Mouse (Mus musculus): ENCODE results near the gene Kmt5b. TPM values are rescaled to one million over a fixed set of nuclear protein-coding genes. Genes with fewer than 3 reads are reported as not detected.

The Kmt5b gene
- polyA plus RNA-seq, 1 experiment from 2014 or later: 12.5 TPM

GRCm38 (mm10) chr19:3743362-3743761 is 23.9 kb upstream of the Kmt5b start:
- no peak overlapping the region for H3K4me3 ChIP-seq
- WGBS (ENCODE audit: insufficient replicate concordance): 81% methylated on average over 7 of the region's 7 CpGs
- H3K9me3 ChIP-seq (replicated peaks): peaks cover 5% of the 10 kb centered on the region
- H3K27ac ChIP-seq: no peak overlapping the region
- no peaks in the 10 kb centered on the region for H3K36me3 ChIP-seq
- no peak for ATAC-seq
- no peak overlapping the region for H3K9ac ChIP-seq
- H3K4me1 ChIP-seq: peaks cover 7% of the 10 kb centered on the region
- no peak overlapping the region for H3K4me2 ChIP-seq
- no peaks in the 10 kb centered on the region for H3K27me3 ChIP-seq (replicated peaks)

GRCm38 (mm10) chr19:3743851-3744512 is 23.2 kb upstream of the Kmt5b start:
- H3K4me2 ChIP-seq: peak overlapping the region; percentile 67
- WGBS (ENCODE audit: insufficient replicate concordance): 8% methylated on average over 13 of the region's 13 CpGs
- no peak for ATAC-seq

GRCm38 (mm10) chr19:3752621-3753239 is 14.5 kb upstream of the Kmt5b start:
- WGBS (ENCODE audit: insufficient replicate concordance): 35% methylated on average over 8 of the region's 8 CpGs
- Histone ChIP-seq H3K4me1 (no peaks in the 10 kb centered on the region), H3K4me2 (no peak overlapping the region), H3K9me3 (replicated peaks) (peaks cover 9% of the 10 kb centered on the region; the same call in 1 of the 2 replicates), H3K36me3 (no peaks in the 10 kb centered on the region), H3K27me3 (replicated peaks) (0 out of 2 replicates have a peak, but pooled peaks cover 7% of the 10 kb centered on the region), H3K27ac (no peak overlapping the region), H3K4me3 (no peak overlapping the region), H3K9ac (no peak overlapping the region)
- no peak for ATAC-seq

More at GRCm38 (mm10) chr19:3743851-3744512, 23.2 kb upstream of the Kmt5b start:
- no peak overlapping the region for H3K27ac ChIP-seq
- H3K36me3 ChIP-seq: no peaks in the 10 kb centered on the region
- peaks cover 7% of the 10 kb centered on the region for H3K4me1 ChIP-seq
- peaks cover 9% of the 10 kb centered on the region for H3K9me3 ChIP-seq (replicated peaks)
- H3K27me3 ChIP-seq (replicated peaks): no peaks in the 10 kb centered on the region
- H3K9ac ChIP-seq: peak overlapping the region; percentile 45; the same call in 1 of the 2 replicates
- H3K4me3 ChIP-seq: peak overlapping the region; percentile 54

- Histone ChIP-seq H3K4me3 (no peak overlapping the region), H3K9ac (no peak overlapping the region)
- WGBS (ENCODE audit: insufficient replicate concordance): 31% methylated on average over 1 of the region's 1 CpGs
Measured at GRCm38 (mm10) chr19:3753240-3753633, 14.0 kb upstream of the Kmt5b start.

GRCm38 (mm10) chr19:3753738-3754137 is 13.5 kb upstream of the Kmt5b start:
- Histone ChIP-seq H3K4me2 (no peak overlapping the region), H3K4me3 (no peak overlapping the region), H3K27me3 (replicated peaks) (0 out of 2 replicates have a peak, but pooled peaks cover 7% of the 10 kb centered on the region), H3K9ac (no peak overlapping the region), H3K9me3 (replicated peaks) (peaks cover under 1% of the 10 kb centered on the region; the same call in 1 of the 2 replicates), H3K4me1 (no peaks in the 10 kb centered on the region), H3K36me3 (no peaks in the 10 kb centered on the region), H3K27ac (no peak overlapping the region)
- ATAC-seq: no peak
- WGBS (ENCODE audit: insufficient replicate concordance): 25% methylated on average over 8 of the region's 8 CpGs

More at GRCm38 (mm10) chr19:3753240-3753633, 14.0 kb upstream of the Kmt5b start:
- no peak overlapping the region for H3K4me2 ChIP-seq
- no peak for ATAC-seq
- H3K4me1 ChIP-seq: no peaks in the 10 kb centered on the region
- H3K36me3 ChIP-seq: no peaks in the 10 kb centered on the region
- H3K27ac ChIP-seq: no peak overlapping the region
- H3K9me3 ChIP-seq (replicated peaks): peaks cover 5% of the 10 kb centered on the region; the same call in 1 of the 2 replicates
- 0 out of 2 replicates have a peak, but pooled peaks cover 7% of the 10 kb centered on the region for H3K27me3 ChIP-seq (replicated peaks)

GRCm38 (mm10) chr19:3757861-3758260 is 9.4 kb upstream of the Kmt5b start:
- no peak overlapping the region for H3K9ac ChIP-seq
- no peak overlapping the region for H3K27ac ChIP-seq
- H3K4me3 ChIP-seq: no peak overlapping the region
- no peaks in the 10 kb centered on the region for H3K4me1 ChIP-seq
- ATAC-seq: no peak
- no peaks in the 10 kb centered on the region for H3K36me3 ChIP-seq
- 44% methylated on average over 1 of the region's 1 CpGs for WGBS (ENCODE audit: insufficient replicate concordance)
- peaks cover 6% of the 10 kb centered on the region; the same call in 1 of the 2 replicates for H3K27me3 ChIP-seq (replicated peaks)
- H3K4me2 ChIP-seq: no peak overlapping the region
- H3K9me3 ChIP-seq (replicated peaks): no peaks in the 10 kb centered on the region

GRCm38 (mm10) chr19:3765221-3765820 is 1.9 kb upstream of the Kmt5b start:
- no peak for ATAC-seq
- 57% methylated on average over 4 of the region's 4 CpGs for WGBS (ENCODE audit: insufficient replicate concordance)
- no peak overlapping the region for H3K4me3 ChIP-seq
- H3K9ac ChIP-seq: no peak overlapping the region
- H3K27ac ChIP-seq: no peak overlapping the region
- H3K4me2 ChIP-seq: no peak overlapping the region
- H3K4me1 ChIP-seq: peaks cover 15% of the 10 kb centered on the region
- no peaks in the 10 kb centered on the region for H3K9me3 ChIP-seq (replicated peaks)
- peaks cover 5% of the 10 kb centered on the region for H3K36me3 ChIP-seq
- H3K27me3 ChIP-seq (replicated peaks): peaks cover 35% of the 10 kb centered on the region

- Histone ChIP-seq H3K9ac (no peak overlapping the region), H3K27ac (no peak overlapping the region), H3K9me3 (replicated peaks) (no peaks in the 10 kb centered on the region), H3K27me3 (replicated peaks) (peaks cover 35% of the 10 kb centered on the region), H3K36me3 (peaks cover 5% of the 10 kb centered on the region), H3K4me3 (peak overlapping the region; percentile 93), H3K4me2 (peak overlapping the region; percentile 98), H3K4me1 (peaks cover 15% of the 10 kb centered on the region)
- 77% methylated on average over 5 of the region's 5 CpGs for WGBS (ENCODE audit: insufficient replicate concordance)
- ATAC-seq: no peak
Measured at GRCm38 (mm10) chr19:3766378-3766777, 843 bp upstream of the Kmt5b start.

GRCm38 (mm10) chr19:3767781-3768696 is 818 bp downstream of the Kmt5b start:
- peak; percentile 57 for ATAC-seq
- no peaks in the 10 kb centered on the region for H3K9me3 ChIP-seq (replicated peaks)
- peak overlapping the region; percentile 93 for H3K4me3 ChIP-seq
- H3K9ac ChIP-seq: peak overlapping the region; percentile 99
- peaks cover 15% of the 10 kb centered on the region for H3K4me1 ChIP-seq
- H3K4me2 ChIP-seq: peak overlapping the region; percentile 98
- WGBS (ENCODE audit: insufficient replicate concordance): 2% methylated on average over 109 of the region's 111 CpGs
- H3K36me3 ChIP-seq: peaks cover 5% of the 10 kb centered on the region
- H3K27me3 ChIP-seq (replicated peaks): peaks cover 30% of the 10 kb centered on the region
- H3K27ac ChIP-seq: peak overlapping the region; percentile 99

GRCm38 (mm10) chr19:3768697-3769383 is 1.6 kb downstream of the Kmt5b start:
- peak; percentile 93 for ATAC-seq
- peaks cover 8% of the 10 kb centered on the region for H3K36me3 ChIP-seq
- peak overlapping the region; percentile 98 for H3K4me2 ChIP-seq
- peak overlapping the region; percentile 99 for H3K9ac ChIP-seq
- peak overlapping the region; percentile 99 for H3K27ac ChIP-seq
- peak overlapping the region; percentile 93 for H3K4me3 ChIP-seq
- H3K9me3 ChIP-seq (replicated peaks): no peaks in the 10 kb centered on the region
- H3K4me1 ChIP-seq: peaks cover 15% of the 10 kb centered on the region
- WGBS (ENCODE audit: insufficient replicate concordance): 2% methylated on average over 47 of the region's 60 CpGs
- peaks cover 26% of the 10 kb centered on the region for H3K27me3 ChIP-seq (replicated peaks)

GRCm38 (mm10) chr19:3769533-3769932 is 2.3 kb downstream of the Kmt5b start:
- WGBS (ENCODE audit: insufficient replicate concordance): 74% methylated on average over 6 of the region's 6 CpGs
- Histone ChIP-seq H3K4me2 (peak overlapping the region; percentile 98), H3K36me3 (peaks cover 9% of the 10 kb centered on the region), H3K27ac (peak overlapping the region; percentile 99; the same call in 1 of the 2 replicates), H3K27me3 (replicated peaks) (peaks cover 22% of the 10 kb centered on the region), H3K9ac (peak overlapping the region; percentile 99), H3K4me3 (peak overlapping the region; percentile 93), H3K9me3 (replicated peaks) (no peaks in the 10 kb centered on the region), H3K4me1 (peaks cover 15% of the 10 kb centered on the region)
- no peak for ATAC-seq

Data from liver, embryonic 12.5 days (tissue).